ENCODE assay signal across 24 mouse cellular contexts in the genomic region with DNA sequence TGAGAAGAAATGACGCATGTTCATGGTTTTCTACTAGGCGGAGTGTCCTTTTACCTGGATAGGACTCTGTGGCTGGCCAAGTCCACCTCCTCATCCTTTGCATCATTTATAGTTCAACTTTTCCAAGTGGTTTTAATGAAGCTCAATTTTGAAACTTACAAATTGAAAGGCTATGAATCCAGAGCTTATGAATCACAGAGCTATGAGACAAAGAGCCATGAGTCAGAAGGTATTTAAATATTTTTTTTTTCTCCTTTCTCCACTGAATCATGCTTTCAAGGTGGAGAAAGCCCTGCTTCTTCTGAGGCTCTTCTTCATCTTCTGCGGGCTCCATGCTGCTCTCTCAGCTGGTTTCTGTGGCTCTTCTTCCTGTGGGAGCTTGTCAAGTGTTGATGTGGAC. TPM values are rescaled to one million over a fixed set of nuclear protein-coding genes. Genes with fewer than 3 reads are reported as not detected.
A peak's percentile ranks its signal among the peaks of the same experiment; 100 is the strongest.
DNase-seq lines count a peak whose midpoint lies in the region; TF ChIP-seq lines count a peak whose summit lies in the region.
"Had no signal": no experiment of that assay in that cellular context is flagged by ENCODE, and none has a peak within 500 bp of the region (broad histone marks: within the 10 kb centered on the region; RNA-seq: fewer than 3 reads in every experiment).

No protein-coding gene starts in this region.

- TF ChIP-seq POLR2A in olfactory bulb, adult 2 months (IDR thresholded peaks at IDR 0.05; ENCODE audit: insufficient read depth, low read depth, low read length): no peak

- peaks cover 15% of the 10 kb centered on the region for H3K4me1 ChIP-seq in olfactory bulb, adult 2 months (ENCODE audit: control insufficient read depth, insufficient read depth, low read length)
- H3K4me1 ChIP-seq: embryonic facial prominence, embryonic 10.5 days; embryonic facial prominence, embryonic 13.5 days; heart, embryonic 13.5 days had no signal

- peak overlapping the region; percentile 23; the same call in 1 of the 2 replicates for H3K27ac ChIP-seq in olfactory bulb, adult 2 months (ENCODE audit: insufficient read depth, low read depth, low read length)
- H3K27ac ChIP-seq: embryonic facial prominence, embryonic 10.5 days; embryonic facial prominence, embryonic 13.5 days; heart, embryonic 13.5 days; hindbrain, embryonic 14.5 days; hindbrain, postnatal 0 days had no signal

- DNase-seq in Muller cell, postnatal 12 days (ENCODE audit: inconsistent ontology term): peak; percentile 49
- peak; percentile 60 for DNase-seq in brain, adult 2 months (ENCODE audit: low read depth, low spot score)
- no peak for DNase-seq in lung, postnatal 25 days (ENCODE audit: low spot score)
- DNase-seq in gastrocnemius, postnatal 4 days (ENCODE audit: low spot score in 2 of 2): no peak
- DNase-seq in right cerebral cortex, postnatal 10 days (ENCODE audit: low spot score in 2 of 2): no peak
- DNase-seq: adrenal gland, adult 2 months; adrenal gland, postnatal 14 days; cerebellum, adult 11-12 months; cerebellum, adult 8-10 months; cerebellum, postnatal 10 days; cerebellum, postnatal 36 days; embryo, embryonic 11 days; forebrain, postnatal 0 days; gastrocnemius, postnatal 10 days; gastrocnemius, postnatal 36 days; heart, adult 11 months; heart, postnatal 14 days; heart, postnatal 4 days had no signal

- H3K4me3 ChIP-seq in olfactory bulb, adult 2 months (ENCODE audit: insufficient read depth, low read depth, low read length): no peak overlapping the region
- H3K4me3 ChIP-seq: embryonic facial prominence, embryonic 10.5 days; embryonic facial prominence, embryonic 13.5 days; heart, embryonic 13.5 days had no signal

- TF ChIP-seq CTCF in olfactory bulb, adult 2 months (IDR thresholded peaks at IDR 0.05; ENCODE audit: insufficient read depth, low read depth, low read length): no peak

- WGBS in olfactory bulb, adult 2 months: 78% methylated on average over 3 of the region's 3 CpGs

RNA-seq across cellular contexts. Expression of a gene that starts 22.4 kb away (rescaled TPM):
- not detected in 2 replicates for polyA plus RNA-seq in olfactory bulb, adult 2 months (2012; ENCODE audit: insufficient read depth, insufficient read length, low replicate concordance, missing spikeins)
- 10 to 100 TPM; 81.9 to 87.1 TPM for total RNA-seq in gastrocnemius, postnatal 4 days (2021)

RNA-seq across cellular contexts. Expression of a gene that starts 29.3 kb away (rescaled TPM):
- not detected in 2 replicates for polyA plus RNA-seq in olfactory bulb, adult 2 months (2012; ENCODE audit: insufficient read depth, insufficient read length, low replicate concordance, missing spikeins)
- total RNA-seq in gastrocnemius, postnatal 4 days (2021): 10 to 100 TPM; 61.6 to 63.6 TPM

Comparison
In these comparisons a context has a peak if more than half of its experiments do, and no peak if none do; other contexts are left out.
1. DNase-seq: peak in Muller cell, postnatal 12 days (single experiment) and brain, adult 2 months (single experiment); none in lung, postnatal 25 days (single experiment), gastrocnemius, postnatal 4 days (0 of 2) and right cerebral cortex, postnatal 10 days (0 of 2).